Mouse (Mus musculus) heart, postnatal 10 days (tissue): ENCODE data around the gene Mpp4. TPM values are rescaled to one million over a fixed set of nuclear protein-coding genes. Genes with fewer than 3 reads are reported as not detected.

ENCODE experiments used
- DNase-seq, 2 experiments: peaks; one replicate each; pipeline ENCODE4 v3.0.0; 2021
- intact Hi-C: fragments of 180-260 bp; cut with DNase I; formaldehyde crosslinking; loops from one replicate; pipeline ENCODE4 v1.15.1; 2025
- total RNA-seq, 2 experiments: library from RNA; stranded (reverse); gene quantifications; 2 replicates each; pipeline ENCODE4 v1.2.3; 2021

The Mpp4 gene
- total RNA-seq, 2 experiments from 2014 or later = 0.24 TPM; not detected in 1

- no peak for DNase-seq
- intact Hi-C loops = no loop called here
These were observed 5.4 kb upstream of the Mpp4 start for GRCm38 (mm10) chr1:59168556-59168955.

GRCm38 (mm10) chr1:59167654-59168425, 4.7 kb upstream of the Mpp4 start:
- DNase-seq = no peak
- intact Hi-C loops = no loop called here

GRCm38 (mm10) chr1:59166232-59166905, 3.2 kb upstream of the Mpp4 start:
- intact Hi-C loops = no loop called here
- no peak for DNase-seq

GRCm38 (mm10) chr1:59163918-59164317, 729 bp upstream of the Mpp4 start:
- no peak for DNase-seq
- intact Hi-C loops = no loop called here

- no peak for DNase-seq
- intact Hi-C loops = no loop called here
These were observed 722 bp downstream of the Mpp4 start for GRCm38 (mm10) chr1:59162309-59163024.

GRCm38 (mm10) chr1:59161396-59161795, 1.8 kb downstream of the Mpp4 start:
- intact Hi-C loops = no loop called here

GRCm38 (mm10) chr1:59160871-59161270, 2.3 kb downstream of the Mpp4 start:
- intact Hi-C loops = no loop called here

More at GRCm38 (mm10) chr1:59161396-59161795, 1.8 kb downstream of the Mpp4 start:
- no peak for DNase-seq

GRCm38 (mm10) chr1:59159136-59159535, 4.1 kb downstream of the Mpp4 start:
- intact Hi-C loops = no loop called here
- no peak for DNase-seq

More at GRCm38 (mm10) chr1:59160871-59161270, 2.3 kb downstream of the Mpp4 start:
- DNase-seq = no peak

GRCm38 (mm10) chr1:59158498-59158897, 4.7 kb downstream of the Mpp4 start:
- no peak for DNase-seq
- intact Hi-C loops = no loop called here

- no peak for DNase-seq
- intact Hi-C loops = no loop called here
These were observed 5.3 kb downstream of the Mpp4 start for GRCm38 (mm10) chr1:59157846-59158245.

- DNase-seq = no peak
- intact Hi-C loops = no loop called here
These were observed 10.8 kb downstream of the Mpp4 start for GRCm38 (mm10) chr1:59152346-59152745.

- DNase-seq = no peak
- intact Hi-C loops = no loop called here
These were observed 12.6 kb downstream of the Mpp4 start for GRCm38 (mm10) chr1:59150542-59150941.

- peak in 1 of 2 experiments; percentile 22 for DNase-seq
- intact Hi-C loops = loop anchor here (1.0 kb wide), 1 partner anchor 94 kb away; no protein-coding TSS in a partner anchor
These were observed 18.6 kb downstream of the Mpp4 start for GRCm38 (mm10) chr1:59144543-59144942.

- peak; percentile 60 to 75 for DNase-seq
- intact Hi-C loops = loop anchor here (1.0 to 2.0 kb wide), 3 partner anchors 74 to 373 kb away; no protein-coding TSS in a partner anchor
These were observed 20.4 kb downstream of the Mpp4 start for GRCm38 (mm10) chr1:59142809-59143208.

- intact Hi-C loops = no loop called here
These were observed 28.8 kb downstream of the Mpp4 start for GRCm38 (mm10) chr1:59134419-59134818.

GRCm38 (mm10) chr1:59128879-59129278, 34.3 kb downstream of the Mpp4 start:
- intact Hi-C loops = no loop called here
- DNase-seq = no peak

More at GRCm38 (mm10) chr1:59134419-59134818, 28.8 kb downstream of the Mpp4 start:
- peak; percentile 54 to 64 for DNase-seq

- no peak for DNase-seq
- intact Hi-C loops = no loop called here
These were observed 37.6 kb downstream of the Mpp4 start for GRCm38 (mm10) chr1:59125558-59125957.

- intact Hi-C loops = no loop called here
These were observed 43.3 kb downstream of the Mpp4 start, which contains the start of gene Tmem237 for GRCm38 (mm10) chr1:59119720-59120457. Gene Tmem237 (minus strand): TSS chr1:59120408.

GRCm38 (mm10) chr1:59110524-59110923, 52.7 kb downstream of the Mpp4 start:
- intact Hi-C loops = no loop called here
- no peak for DNase-seq

More at GRCm38 (mm10) chr1:59119720-59120457, 43.3 kb downstream of the Mpp4 start, which contains the start of gene Tmem237:
- peak; percentile 92 to 93 for DNase-seq

GRCm38 (mm10) chr1:59102071-59102470, 61.1 kb downstream of the Mpp4 start:
- intact Hi-C loops = no loop called here

More at GRCm38 (mm10) chr1:59102071-59102470, 61.1 kb downstream of the Mpp4 start:
- DNase-seq = no peak
